Mouse (Mus musculus): ENCODE data around the gene Napsa.

Gene Napsa

GRCm38 (mm10) chr7:44625241-44626067 lies 53.3 kb downstream of the Napsa start:
- in situ Hi-C loops (cut with MboI, MseI): no loop called here

GRCm38 (mm10) chr7:44626068-44626385 lies 53.8 kb downstream of the Napsa start:
- in situ Hi-C loops (cut with MboI, MseI): no loop called here

GRCm38 (mm10) chr7:44626966-44627365 lies 54.8 kb downstream of the Napsa start:
- in situ Hi-C loops (cut with MboI, MseI): no loop called here

GRCm38 (mm10) chr7:44628402-44629034 lies 56.3 kb downstream of the Napsa start:
- in situ Hi-C loops (cut with MboI, MseI): no loop called here

GRCm38 (mm10) chr7:44630437-44630836 lies 58.3 kb downstream of the Napsa start:
- in situ Hi-C loops (cut with MboI, MseI): loop anchor here in 1 of 2 experiments (5.0 kb wide), 1 partner anchor 63 kb away; no protein-coding TSS in a partner anchor

- in situ Hi-C loops (cut with MboI, MseI): loop anchor here in 1 of 2 experiments (5.0 kb wide), 1 partner anchor 65 kb away; no protein-coding TSS in a partner anchor
Observed at GRCm38 (mm10) chr7:44632676-44633075, 60.5 kb downstream of the Napsa start.

GRCm38 (mm10) chr7:44633407-44633806 lies 61.2 kb downstream of the Napsa start:
- in situ Hi-C loops (cut with MboI, MseI): loop anchor here in 1 of 2 experiments (5.0 kb wide), 1 partner anchor 66 kb away; no protein-coding TSS in a partner anchor
